Mouse (Mus musculus): ENCODE data around the gene Cbx6.
"Not testable (repeated sequence)": the region's sequence is repeated elsewhere in the genome, so short reads cannot be mapped to it uniquely, and the experiment has no call there.

Gene Cbx6

DNA sequence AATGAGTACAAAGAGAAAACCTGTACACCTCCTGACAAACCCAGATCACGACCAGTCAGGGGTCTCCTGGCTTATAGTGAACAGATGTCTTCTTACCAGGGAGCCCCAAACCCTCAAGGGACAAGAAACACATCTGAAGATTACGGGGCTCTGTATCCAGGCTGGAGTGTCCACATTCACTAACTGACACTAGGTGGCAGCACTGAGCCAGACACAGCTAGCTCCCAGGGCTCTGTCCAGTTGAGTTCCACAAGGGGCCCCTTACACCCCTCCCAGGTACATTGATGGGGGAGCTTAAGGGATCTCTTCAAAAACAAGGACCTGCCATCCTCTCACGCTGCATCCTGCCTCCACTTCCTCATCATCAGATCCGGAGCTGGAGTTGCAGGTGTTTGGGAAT, 4.1 kb downstream of the Cbx6 start:
- peak; percentile 75 for DNase-seq (ENCODE audit: low read depth)

DNA sequence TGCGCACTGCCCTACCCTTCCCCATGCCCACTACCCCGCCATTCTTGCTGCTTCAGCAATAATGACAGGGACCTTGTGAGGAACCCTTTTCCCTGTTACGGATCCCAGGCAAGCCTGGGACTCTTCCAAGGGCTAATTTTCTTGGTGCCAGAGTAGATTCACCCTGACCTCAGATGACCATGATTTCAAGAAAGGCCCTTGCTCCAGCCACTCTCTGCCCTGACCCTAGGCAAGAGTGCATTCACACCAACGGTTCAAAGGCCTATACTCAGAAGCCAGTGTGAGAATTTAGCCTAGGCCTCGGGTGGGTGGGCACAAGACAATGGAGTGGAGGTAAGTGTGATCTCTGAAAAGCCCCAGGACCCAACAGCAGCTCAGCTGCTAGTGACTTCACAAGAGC, 5.1 kb downstream of the Cbx6 start:
- no peak for DNase-seq (ENCODE audit: low read depth)

DNA sequence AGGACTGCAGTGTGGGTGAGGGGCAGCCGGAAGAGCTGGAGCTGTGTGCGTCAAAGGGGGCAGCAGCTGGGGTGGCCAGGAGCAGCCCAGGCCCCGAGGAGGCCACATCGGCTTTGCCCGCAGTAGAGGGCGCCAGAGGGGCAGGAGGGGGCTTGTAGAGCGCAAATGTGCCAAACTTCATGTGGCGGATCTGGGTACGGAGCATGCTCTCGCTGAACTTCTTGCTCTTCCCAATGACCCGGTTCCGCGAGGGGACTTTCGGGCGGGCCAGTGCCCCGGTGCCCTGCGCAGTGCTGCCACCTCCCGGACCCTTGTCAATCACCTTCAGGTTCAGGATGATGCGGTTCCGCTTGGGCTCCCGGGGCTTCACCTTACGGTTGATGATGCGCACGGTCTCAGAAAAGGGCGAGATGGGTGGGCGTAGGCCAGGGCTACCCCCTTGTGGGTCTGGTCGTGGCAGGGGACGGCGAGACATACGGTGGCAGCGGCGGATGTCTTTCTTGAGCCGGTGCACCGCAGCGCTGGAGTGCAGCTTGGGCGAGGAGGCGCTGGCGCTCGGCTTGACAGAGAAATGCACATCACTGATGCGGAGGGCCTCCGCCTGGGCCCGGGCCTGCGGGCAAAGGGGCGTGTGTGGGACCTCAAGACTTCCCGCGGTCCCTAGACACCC, 6.0 kb downstream of the Cbx6 start:
- no peak for DNase-seq (ENCODE audit: low read depth)

- DNase-seq (ENCODE audit: low read depth): no peak
Observed at GRCm38 (mm10) chr15:79827778-79828210, 6.7 kb downstream of the Cbx6 start.

DNA sequence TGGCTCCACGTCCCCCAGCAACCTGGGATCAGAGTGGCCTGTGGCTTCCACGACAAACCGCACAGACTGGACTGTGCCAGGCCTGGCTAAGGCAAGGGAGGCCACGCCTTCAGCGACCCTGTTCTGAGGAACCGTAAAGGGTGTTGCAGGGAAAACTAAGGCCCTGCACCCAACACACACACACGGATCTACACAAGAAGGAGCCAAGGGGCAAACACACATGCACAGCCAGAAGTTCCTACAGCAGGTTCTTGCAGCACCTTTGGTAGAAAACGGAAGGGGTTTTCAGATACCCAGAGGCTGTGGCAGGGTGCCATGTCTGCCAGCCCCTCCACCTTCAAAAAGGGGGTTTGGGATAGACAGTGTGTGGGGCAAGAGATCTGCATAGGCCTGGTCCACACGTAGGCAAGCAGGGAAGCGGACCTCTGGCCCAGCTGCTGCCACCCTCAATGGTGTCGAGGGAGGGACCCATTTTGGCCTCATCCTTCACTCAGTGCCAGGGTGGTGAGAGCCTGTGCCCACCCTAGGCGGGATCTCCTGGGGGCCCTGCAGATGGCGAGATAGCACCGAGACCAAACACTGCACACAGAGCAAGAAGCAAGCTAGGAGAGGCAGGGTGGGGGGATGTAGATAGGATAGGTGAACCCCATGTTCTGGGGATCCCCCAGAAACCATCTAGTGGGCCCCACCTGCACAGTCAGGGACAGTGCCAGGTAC, 7.3 kb downstream of the Cbx6 start:
- DNase-seq (ENCODE audit: low read depth): no peak

- no peak for DNase-seq (ENCODE audit: low read depth)
Observed at GRCm38 (mm10) chr15:79826221-79826935, 8.1 kb downstream of the Cbx6 start.

DNA sequence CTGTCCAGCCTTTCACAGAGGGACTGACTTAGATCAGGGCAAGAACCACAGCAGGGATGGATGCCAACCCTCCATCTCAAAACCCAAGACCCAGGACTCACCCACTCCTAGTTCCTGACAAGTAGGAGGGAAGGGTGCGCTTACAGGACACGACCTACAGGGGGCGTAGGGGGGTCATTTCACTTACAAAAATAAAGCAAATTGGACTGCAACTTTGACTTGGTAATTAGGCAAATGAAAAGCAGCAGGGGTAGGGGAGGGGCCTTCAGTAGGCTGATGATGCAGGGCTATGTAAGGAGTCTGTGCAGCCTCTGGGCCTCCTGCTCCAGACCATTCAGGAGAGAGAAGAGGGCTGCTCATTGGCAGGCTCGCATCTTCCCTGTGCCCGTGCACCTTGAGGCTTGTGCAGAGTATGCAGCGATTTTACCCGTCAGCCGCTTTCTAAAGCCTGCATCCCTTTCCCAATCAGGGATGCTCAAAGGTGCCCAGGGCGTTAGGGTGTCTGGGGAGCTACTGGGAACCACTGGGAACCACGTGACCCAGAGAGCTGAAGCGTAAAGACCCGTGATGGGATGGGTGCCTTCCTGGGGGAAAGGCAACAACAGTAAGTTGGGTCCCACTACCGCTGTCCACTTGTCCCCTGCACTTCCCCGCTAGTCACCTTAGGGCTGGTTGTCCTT, 9.2 kb downstream of the Cbx6 start:
- no peak for DNase-seq (ENCODE audit: low read depth)

DNA sequence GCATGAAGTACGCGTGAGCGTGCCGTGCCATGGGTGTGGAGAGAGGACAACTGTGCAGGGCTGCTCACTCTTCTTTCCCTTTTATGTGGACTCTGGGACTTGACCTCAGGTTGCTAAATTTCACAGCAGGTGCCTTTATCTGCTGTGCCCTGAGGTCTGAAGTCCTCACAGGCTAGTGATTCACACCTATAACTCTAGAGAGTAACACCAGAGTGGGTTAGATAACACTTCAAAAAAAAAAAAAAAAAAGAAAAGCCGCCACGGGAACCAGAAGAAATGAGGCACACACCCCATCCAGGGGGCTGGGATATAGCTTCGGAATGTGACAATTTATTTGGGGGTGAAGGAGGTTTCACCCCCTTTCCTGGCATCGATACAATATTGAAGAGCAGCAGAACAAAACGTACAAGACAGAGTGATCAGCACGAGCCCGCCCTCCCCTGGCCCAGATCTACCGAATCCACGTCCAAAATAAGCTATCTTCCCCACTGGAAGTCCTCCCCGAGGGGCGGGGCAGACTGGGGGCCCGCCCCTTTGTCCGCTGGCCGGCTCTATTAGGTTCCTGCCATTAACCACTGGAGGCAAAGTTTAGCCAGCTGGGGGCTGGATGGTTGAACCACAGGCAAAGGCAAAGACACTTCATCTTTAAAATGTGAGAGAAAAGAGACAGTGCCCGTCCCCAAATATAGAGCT, 10.8 kb downstream of the Cbx6 start:
- DNase-seq (ENCODE audit: low read depth): no peak

GRCm38 (mm10) chr15:79822265-79823199, 12.0 kb downstream of the Cbx6 start:
- DNase-seq (ENCODE audit: low read depth): no peak

DNA sequence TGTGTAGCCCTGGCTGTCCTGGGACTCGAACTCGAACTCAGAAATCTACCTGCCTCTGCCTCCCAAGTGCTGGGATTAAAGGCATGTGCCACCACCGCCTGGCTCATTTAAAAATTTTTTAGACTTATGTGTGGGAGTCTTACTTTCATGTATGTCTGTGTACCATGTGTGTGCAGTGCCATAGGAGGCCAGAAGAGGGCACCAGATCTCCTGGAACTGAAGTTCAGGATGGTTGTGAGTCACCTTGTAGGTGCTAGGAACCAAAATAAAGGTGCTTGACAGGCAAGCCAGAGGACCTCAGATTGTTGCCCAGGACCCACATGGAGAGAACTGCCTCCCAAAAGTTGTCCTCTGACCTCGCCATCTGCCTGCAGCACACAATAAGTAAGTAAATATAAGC, 16.2 kb downstream of the Cbx6 start:
- no peak for DNase-seq (ENCODE audit: low read depth)

- DNase-seq (ENCODE audit: low read depth): no peak
Observed at GRCm38 (mm10) chr15:79813666-79814258, 20.7 kb downstream of the Cbx6 start.

DNA sequence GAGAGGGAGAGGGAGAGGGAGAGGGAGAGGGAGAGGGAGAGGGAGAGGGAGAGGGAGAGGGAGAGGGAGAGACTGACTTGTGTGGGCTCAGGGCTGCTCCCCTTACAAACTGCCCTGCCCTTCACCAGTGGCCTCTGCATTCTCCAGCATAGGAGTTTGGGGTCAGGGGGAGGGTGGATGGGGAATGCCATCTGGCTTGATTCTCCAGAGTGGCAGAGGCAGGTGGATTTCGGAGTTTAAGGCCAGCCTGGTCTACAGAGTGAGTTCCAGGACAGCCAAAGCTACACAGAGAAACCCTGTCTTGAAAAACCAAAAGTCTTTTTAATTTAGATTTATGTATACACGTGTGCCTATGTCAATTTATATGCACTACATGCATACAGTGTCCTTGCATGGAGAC, 21.6 kb downstream of the Cbx6 start:
- not testable (repeated sequence) for DNase-seq (ENCODE audit: low read depth)

DNA sequence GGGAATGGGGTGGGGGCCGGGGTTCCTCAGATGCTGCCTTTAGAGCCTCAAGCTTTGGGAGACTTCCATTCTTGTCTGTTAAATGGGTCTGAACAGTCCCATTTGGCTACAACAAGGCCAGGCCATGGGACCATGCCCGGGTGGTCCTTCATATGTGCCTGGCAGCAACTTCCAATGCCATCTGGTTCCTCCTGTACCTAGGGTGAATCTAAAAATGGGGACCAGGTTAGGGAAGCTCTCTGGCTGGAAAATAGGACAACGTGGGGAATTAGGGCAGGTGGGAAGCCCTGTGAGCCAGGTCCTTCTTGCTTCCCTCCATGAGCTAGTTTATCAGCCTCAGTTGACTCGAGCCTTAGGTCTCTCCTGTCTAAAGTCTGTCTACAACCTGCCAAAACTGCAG, 23.5 kb downstream of the Cbx6 start:
- DNase-seq (ENCODE audit: low read depth): no peak

- DNase-seq (ENCODE audit: low read depth): no peak
Observed at GRCm38 (mm10) chr15:79810061-79810460, 24.4 kb downstream of the Cbx6 start.

DNA sequence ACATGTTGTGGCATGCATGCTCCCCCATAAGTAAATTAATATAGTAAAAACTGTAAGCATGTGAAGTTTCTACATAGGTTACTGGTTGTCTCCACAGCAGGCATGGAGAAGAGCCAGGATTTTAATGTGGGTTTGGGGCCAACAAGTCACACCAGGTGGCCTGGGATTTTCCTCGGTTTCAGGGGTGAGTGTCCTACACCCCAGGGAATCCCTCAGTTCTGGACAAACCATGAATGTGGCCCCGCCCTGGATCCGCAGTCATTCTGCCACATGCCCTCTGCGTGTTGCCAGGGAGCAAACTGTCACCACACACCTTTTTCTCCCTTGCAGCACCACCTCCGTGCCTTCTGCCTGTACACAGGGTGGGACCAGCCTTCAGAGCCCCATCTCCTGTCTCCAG, 25.8 kb downstream of the Cbx6 start:
- no peak for DNase-seq (ENCODE audit: low read depth)

- DNase-seq (ENCODE audit: low read depth): peak; percentile 54
Observed at GRCm38 (mm10) chr15:79808114-79808513, 26.4 kb downstream of the Cbx6 start.

DNA sequence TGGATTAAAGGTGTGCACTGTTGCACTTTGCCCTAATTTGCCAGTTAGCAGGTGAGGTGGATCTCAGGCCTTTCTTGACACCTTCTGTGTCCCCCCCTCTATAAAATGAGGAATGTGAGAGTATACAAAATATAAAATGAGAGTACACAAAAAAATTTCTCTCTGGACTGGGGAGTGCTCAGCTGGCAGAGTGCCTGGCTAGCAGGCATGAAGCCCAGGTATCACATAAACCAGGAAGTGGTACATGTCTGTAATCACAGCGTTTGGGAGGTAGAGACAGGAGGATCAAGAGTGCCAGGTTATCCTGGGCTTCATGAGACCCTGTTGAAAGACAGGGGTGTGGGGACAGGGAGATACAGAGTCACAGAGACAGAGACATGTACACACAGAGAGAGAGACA, 27.4 kb downstream of the Cbx6 start:
- no peak for DNase-seq (ENCODE audit: low read depth)

DNA sequence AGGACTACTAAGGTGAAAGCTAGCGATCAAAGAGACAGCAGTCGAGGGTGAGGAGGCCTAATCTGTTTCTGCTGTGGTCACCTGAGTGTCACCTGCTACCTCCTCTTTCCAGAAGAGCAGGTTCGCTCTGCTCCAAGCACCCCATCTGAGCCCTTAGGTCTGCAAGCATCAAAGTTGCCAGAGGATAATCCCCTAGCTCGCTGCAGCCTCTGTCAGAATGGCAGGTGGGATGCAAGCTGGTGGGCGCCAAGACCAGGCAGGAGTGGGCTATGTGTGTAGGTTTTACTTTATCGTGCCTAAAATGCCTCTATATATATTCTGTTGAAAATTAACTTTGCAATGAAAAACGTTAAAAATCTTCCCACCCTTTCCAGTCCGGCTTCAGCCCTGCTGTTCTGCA, 29.2 kb downstream of the Cbx6 start:
- no peak for DNase-seq (ENCODE audit: low read depth)

GRCm38 (mm10) chr15:79804352-79805071, 30.0 kb downstream of the Cbx6 start, which contains the start of gene Nptxr:
Gene Nptxr (minus strand): TSS chr15:79804766.
- DNase-seq (ENCODE audit: low read depth): no peak
